Mouse (Mus musculus): ENCODE measurements at regions not wholly inside any gene's neighbourhood (a gene's known extent, or its start where the extent isn't known, plus 50 kb on each side); places are given as distances from the start of the nearest gene placed in this dataset.

DNA sequence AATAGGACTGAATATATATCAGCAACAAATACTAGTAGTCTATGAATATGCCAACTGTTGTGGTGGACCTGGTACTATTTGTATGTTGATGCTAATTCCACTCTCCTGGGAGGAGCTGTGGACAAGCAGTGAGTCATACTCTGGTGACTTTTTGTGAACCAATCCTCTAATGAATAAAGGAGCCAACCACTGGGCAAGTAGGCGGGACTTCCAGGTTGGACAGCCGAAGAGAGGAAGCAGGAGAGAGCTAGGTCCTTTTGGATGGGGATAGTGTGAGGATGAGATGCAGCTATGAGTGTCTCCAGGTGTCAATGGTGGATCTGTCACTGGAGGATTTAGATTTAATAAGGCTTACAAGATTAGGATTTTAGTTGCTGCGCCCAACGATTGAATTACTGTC is 64.8 kb upstream of the Med14 start:
- no peaks in the 10 kb centered on the region for H3K4me1 ChIP-seq (ENCODE audit: control insufficient read depth, insufficient read depth, low read length)
- 85% methylated on average over 4 of the region's 4 CpGs for WGBS
- TF ChIP-seq CTCF (IDR thresholded peaks at IDR 0.05; ENCODE audit: insufficient read depth, low read length) (no peak), POLR2A (IDR thresholded peaks at IDR 0.05; ENCODE audit: borderline replicate concordance, extremely low read depth, low read depth, low read length) (no peak)
- DNase-seq: no peak
- H3K4me3 ChIP-seq (replicated peaks; ENCODE audit: extremely low read depth, low read depth, low read length): no peak overlapping the region

- WGBS: 76% methylated on average over 2 of the region's 2 CpGs
- DNase-seq: no peak
- Histone ChIP-seq H3K4me1 (ENCODE audit: control insufficient read depth, insufficient read depth, low read length) (no peaks in the 10 kb centered on the region), H3K4me3 (replicated peaks; ENCODE audit: extremely low read depth, low read depth, low read length) (no peak overlapping the region)
- TF ChIP-seq CTCF (IDR thresholded peaks at IDR 0.05; ENCODE audit: insufficient read depth, low read length): no peak
- TF ChIP-seq POLR2A (IDR thresholded peaks at IDR 0.05; ENCODE audit: borderline replicate concordance, extremely low read depth, low read depth, low read length): no peak
These were observed 63.4 kb upstream of the Med14 start for GRCm38 (mm10) chrX:12825262-12825661.

GRCm38 (mm10) chrX:12824497-12824896 is 62.6 kb upstream of the Med14 start:
- WGBS: 70% methylated on average over 5 of the region's 5 CpGs
- no peak for DNase-seq
- Histone ChIP-seq H3K4me1 (ENCODE audit: control insufficient read depth, insufficient read depth, low read length) (no peaks in the 10 kb centered on the region), H3K4me3 (replicated peaks; ENCODE audit: extremely low read depth, low read depth, low read length) (no peak overlapping the region)
- no peak for TF ChIP-seq POLR2A (IDR thresholded peaks at IDR 0.05; ENCODE audit: borderline replicate concordance, extremely low read depth, low read depth, low read length)
- no peak for TF ChIP-seq CTCF (IDR thresholded peaks at IDR 0.05; ENCODE audit: insufficient read depth, low read length)

DNA sequence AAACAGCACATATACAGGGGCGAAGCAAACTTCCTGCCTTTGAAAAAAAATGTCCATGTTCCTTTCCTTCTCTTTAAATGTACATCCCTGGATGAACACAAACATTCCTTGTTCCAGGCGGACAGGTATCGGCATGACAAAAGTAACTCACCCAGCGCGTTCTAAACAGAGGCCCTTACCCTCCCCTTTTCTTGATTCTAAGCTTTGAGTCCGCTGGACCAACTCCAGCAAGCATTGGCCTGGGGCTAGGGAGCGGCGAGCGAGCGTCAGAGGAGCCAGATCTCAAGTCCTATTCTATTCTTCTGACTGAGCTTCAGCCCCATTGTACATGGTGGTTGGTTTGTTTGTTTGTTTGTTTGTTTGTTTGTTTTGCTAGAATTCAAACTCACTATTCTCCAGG is 60.9 kb upstream of the Med14 start:
- Histone ChIP-seq H3K4me1 (ENCODE audit: control insufficient read depth, insufficient read depth, low read length) (no peaks in the 10 kb centered on the region), H3K4me3 (replicated peaks; ENCODE audit: extremely low read depth, low read depth, low read length) (no peak overlapping the region)
- TF ChIP-seq POLR2A (IDR thresholded peaks at IDR 0.05; ENCODE audit: borderline replicate concordance, extremely low read depth, low read depth, low read length): no peak
- TF ChIP-seq CTCF (IDR thresholded peaks at IDR 0.05; ENCODE audit: insufficient read depth, low read length): no peak
- no peak for DNase-seq
- WGBS: 72% methylated on average over 10 of the region's 10 CpGs

DNA sequence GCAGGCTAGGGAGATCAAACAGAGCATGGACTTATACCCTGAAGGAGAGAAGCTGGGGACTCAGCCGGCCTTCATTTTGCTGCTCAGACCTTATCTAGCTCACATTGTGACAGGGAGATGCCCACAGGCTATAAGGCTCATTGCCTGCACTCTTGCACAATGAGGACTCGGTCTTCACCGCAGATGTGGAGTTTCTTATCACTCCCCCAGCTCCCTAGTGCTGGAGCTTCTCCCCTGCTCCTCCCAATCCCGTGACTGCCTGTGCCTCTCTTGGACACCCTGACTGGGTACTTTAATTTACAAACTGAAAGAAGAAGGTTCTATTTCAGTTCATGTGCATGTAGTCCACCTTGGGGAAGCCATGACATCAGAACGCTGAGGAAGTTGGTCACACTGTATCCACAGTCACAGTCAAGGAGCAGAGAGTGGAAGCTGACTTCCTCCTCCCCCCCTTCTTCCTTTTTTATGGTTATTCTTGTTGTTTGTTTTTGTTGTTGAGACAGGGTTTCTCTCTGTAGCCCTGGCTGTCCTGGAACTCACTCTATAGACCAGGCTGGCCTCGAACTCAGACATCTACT is 51.3 kb upstream of the Med14 start:
- no peaks in the 10 kb centered on the region for H3K4me1 ChIP-seq (ENCODE audit: control insufficient read depth, insufficient read depth, low read length)
- no peak overlapping the region for H3K4me3 ChIP-seq (replicated peaks; ENCODE audit: extremely low read depth, low read depth, low read length)
- WGBS: 78% methylated on average over 6 of the region's 6 CpGs
- TF ChIP-seq CTCF (IDR thresholded peaks at IDR 0.05; ENCODE audit: insufficient read depth, low read length) (no peak), POLR2A (IDR thresholded peaks at IDR 0.05; ENCODE audit: borderline replicate concordance, extremely low read depth, low read depth, low read length) (no peak)
- no peak for DNase-seq
